Mouse (Mus musculus) intestine, postnatal 0 days (tissue): ENCODE results near the gene Ptms. TPM values are rescaled to one million over a fixed set of nuclear protein-coding genes. Genes with fewer than 3 reads are reported as not detected.
A peak's percentile ranks its signal among the peaks of the same experiment; 100 is the strongest.

ENCODE experiments used
- ATAC-seq: fragments of 200-750 bp; cut with Nextera tagmentation; 2 replicates; pipeline ENCODE4 v1.8.0; 2017; ENCODE audit warnings: mild to moderate bottlenecking, moderate TSS enrichment, moderate library complexity
- H3K27ac ChIP-seq: fragments of 300-500 bp; sonication (generic); 2 replicates; pipeline ENCODE4 v1.5.1; 2014; ENCODE audit warnings: mild to moderate bottlenecking, low read depth, low read length, moderate library complexity
- H3K27me3 ChIP-seq: fragments of 300-500 bp; sonication (generic); replicated peaks from 2 replicates; pipeline ENCODE4 v1.6.1; 2014; ENCODE audit warnings: low read length, mixed read lengths; ENCODE audit not compliant: control insufficient read depth, insufficient read depth
- H3K36me3 ChIP-seq: fragments of 300-500 bp; sonication (generic); 2 replicates; pipeline ENCODE4 v1.6.1; 2014; ENCODE audit warnings: mild to moderate bottlenecking, moderate library complexity; ENCODE audit not compliant: control insufficient read depth, insufficient read depth
- H3K4me1 ChIP-seq: fragments of 300-500 bp; sonication (generic); replicated peaks from 2 replicates; pipeline ENCODE4 v1.6.1; 2014; ENCODE audit warnings: antibody characterized with exemption, low read length, mixed read lengths; ENCODE audit not compliant: control insufficient read depth, insufficient read depth
- H3K4me2 ChIP-seq: fragments of 300-500 bp; sonication (generic); replicated peaks from 2 replicates; pipeline ENCODE4 v1.6.1; 2014; ENCODE audit warnings: low read depth, mild to moderate bottlenecking, moderate library complexity
- H3K4me3 ChIP-seq: fragments of 300-500 bp; sonication (generic); 2 replicates; pipeline ENCODE4 v1.5.1; 2014; ENCODE audit warnings: low read depth, low read length
- H3K9ac ChIP-seq: fragments of 300-500 bp; sonication (generic); 2 replicates; pipeline ENCODE4 v1.6.1; 2014; ENCODE audit warnings: mild to moderate bottlenecking, low read depth, low read length
- H3K9me3 ChIP-seq: fragments of 300-500 bp; sonication (generic); 2 replicates; pipeline ENCODE4 v1.6.1; 2016; ENCODE audit warnings: mixed run types; ENCODE audit not compliant: control insufficient read depth
- CTCF ChIP-seq: sonication (generic); IDR thresholded peaks from 2 replicates; pipeline ENCODE4 v1.5.1; 2016; ENCODE audit warnings: low read depth, mild to moderate bottlenecking, control low read depth, antibody characterized with exemption, moderate library complexity
- WGBS: fragments of 180-500 bp; shearing (Covaris S2); extraction: QIAGEN DNeasy Blood & Tissue Kit; methylation state at CpG from one replicate; pipeline ENCODE4 v1.1.7; 2014; 5-methylcytosine and 5-hydroxymethylcytosine counted together
- polyA plus RNA-seq: library from polyadenylated mRNA; unstranded; fragments of >200 nt; fragmentation: Nextera tagmentation; extraction: Ambion mirVana; gene quantifications from 2 replicates; pipeline ENCODE4 v1.2.1, GENCODE M21; 2015

Ptms gene
- 167 and 169 TPM in 2 replicates for polyA plus RNA-seq

DNA sequence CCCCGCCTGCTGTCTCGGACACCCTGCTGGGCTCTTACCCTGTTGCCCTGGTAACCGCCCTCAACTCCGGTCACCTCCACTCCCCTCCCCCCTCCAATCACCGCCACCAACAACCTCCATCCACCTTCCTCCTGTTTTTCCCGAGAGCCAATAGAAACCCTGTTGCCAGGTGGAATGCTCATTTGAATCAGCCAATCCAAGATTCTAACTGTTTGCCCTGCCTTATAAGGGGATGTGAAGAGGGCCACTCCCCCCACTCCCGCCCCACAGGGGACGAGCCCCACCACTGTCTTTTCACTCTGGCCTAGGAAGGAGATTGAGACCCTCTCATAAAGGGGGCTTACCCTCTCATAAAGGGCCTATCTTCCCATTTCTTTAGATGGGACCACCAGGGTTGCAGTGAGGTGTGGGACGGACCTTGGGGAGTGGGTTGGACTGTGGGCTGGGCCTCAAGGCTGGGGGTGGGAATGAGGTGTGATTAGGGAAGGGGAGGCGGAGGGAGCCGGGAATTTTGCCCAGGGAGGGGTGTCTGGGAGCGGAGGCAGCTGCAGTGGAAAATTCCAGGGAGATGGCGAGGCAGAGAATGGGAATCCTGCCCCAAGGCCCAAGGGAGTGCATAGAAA is at the start of gene Ptms:
Ptms (minus strand) TSS at position 409 of the 623 bp plus-strand sequence.
- H3K4me3 ChIP-seq: peak within 1 kb of the TSS; percentile 25
- no peak within 1 kb of the TSS for H3K9ac ChIP-seq
- H3K4me2 ChIP-seq: peak within 1 kb of the TSS; percentile 86
- ATAC-seq: peak; percentile 48
- H3K36me3 ChIP-seq: 0 out of 2 replicates have a peak, but pooled peaks cover under 1% of the 10 kb centered on the region
- no peaks in the 10 kb centered on the region for H3K9me3 ChIP-seq
- peaks cover 10% of the 10 kb centered on the region for H3K4me1 ChIP-seq
- 3% methylated on average over 13 of the region's 13 CpGs for WGBS
- H3K27me3 ChIP-seq: no peaks in the 10 kb centered on the region
- no peak for TF ChIP-seq CTCF
- H3K27ac ChIP-seq: peak within 1 kb of the TSS; percentile 74

DNA sequence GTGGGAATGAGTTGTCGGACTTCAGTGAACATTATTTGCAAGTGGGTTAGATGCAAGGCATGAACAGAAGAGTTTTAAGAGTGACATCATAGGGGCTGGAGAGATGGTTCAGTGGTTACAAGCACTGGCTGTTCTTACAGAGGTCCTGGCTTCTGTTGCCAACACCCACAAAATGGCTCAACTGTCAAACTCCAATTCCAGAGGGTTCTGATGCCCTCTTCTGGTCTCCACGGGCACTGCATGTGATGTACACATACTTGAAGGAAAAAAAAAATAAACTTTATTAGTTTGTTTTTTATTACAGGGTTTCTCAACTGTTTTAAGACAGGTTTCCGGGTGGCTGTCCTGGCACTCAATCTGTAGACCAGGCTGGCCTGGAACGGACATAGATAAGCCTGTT is 47.9 kb upstream of the Ptms start:
- peak; percentile 72 for TF ChIP-seq CTCF
- H3K27ac ChIP-seq: no peak overlapping the region
- H3K4me3 ChIP-seq: no peak overlapping the region
- no peak overlapping the region for H3K9ac ChIP-seq
- no peaks in the 10 kb centered on the region for H3K27me3 ChIP-seq
- no peaks in the 10 kb centered on the region for H3K36me3 ChIP-seq
- no peaks in the 10 kb centered on the region for H3K9me3 ChIP-seq
- 60% methylated on average over 4 of the region's 4 CpGs for WGBS
- ATAC-seq: no peak
- peaks cover 10% of the 10 kb centered on the region; the same call in 1 of the 2 replicates for H3K4me1 ChIP-seq
- H3K4me2 ChIP-seq: no peak overlapping the region

DNA sequence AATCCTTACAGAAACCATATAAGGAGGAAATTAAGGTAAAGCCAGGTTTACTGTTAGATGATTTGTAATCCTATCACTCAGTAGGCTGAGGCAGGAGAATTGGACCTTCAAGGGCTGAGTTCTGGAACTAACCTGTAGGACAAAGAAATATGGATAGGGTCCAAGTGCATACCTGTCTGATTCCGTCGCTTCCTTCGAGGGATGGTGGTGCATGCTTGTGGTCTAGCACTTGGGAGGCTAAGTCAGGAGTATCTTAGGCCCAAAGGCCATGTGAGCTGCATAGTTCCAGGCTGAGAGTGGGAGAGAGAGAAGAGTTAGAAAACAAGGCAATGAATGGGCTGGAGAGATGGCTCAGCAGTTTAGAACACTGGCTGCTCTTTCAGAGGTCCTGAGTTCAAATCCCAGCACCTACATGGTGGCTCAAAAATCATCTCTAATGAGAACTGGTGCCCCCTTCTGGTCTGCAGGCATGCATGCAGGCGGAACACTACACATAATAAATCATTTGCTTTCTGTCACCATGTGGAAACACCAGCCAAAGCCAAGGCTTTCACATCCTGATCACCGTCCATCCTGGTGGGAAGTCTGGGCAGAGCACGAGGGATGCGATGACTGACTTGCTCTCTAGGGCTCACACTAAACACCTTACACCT is 46.7 kb upstream of the Ptms start:
- Histone ChIP-seq H3K4me3 (peak overlapping the region; percentile 69; the same call in 1 of the 2 replicates), H3K36me3 (no peaks in the 10 kb centered on the region), H3K9me3 (no peaks in the 10 kb centered on the region), H3K27ac (no peak overlapping the region), H3K27me3 (no peaks in the 10 kb centered on the region), H3K9ac (peak overlapping the region; percentile 74; the same call in 1 of the 2 replicates), H3K4me1 (peaks cover 10% of the 10 kb centered on the region; the same call in 1 of the 2 replicates), H3K4me2 (peak overlapping the region; percentile 85)
- 94% methylated on average over 7 of the region's 7 CpGs for WGBS
- ATAC-seq: no peak
- TF ChIP-seq CTCF: peak; percentile 55

- TF ChIP-seq CTCF: no peak
- H3K4me2 ChIP-seq: peak overlapping the region; percentile 85
- no peaks in the 10 kb centered on the region for H3K9me3 ChIP-seq
- peak overlapping the region; percentile 74 for H3K9ac ChIP-seq
- ATAC-seq: no peak
- H3K4me3 ChIP-seq: peak overlapping the region; percentile 69
- H3K27ac ChIP-seq: peak overlapping the region; percentile 93; the same call in 1 of the 2 replicates
- WGBS: 11% methylated on average over 15 of the region's 15 CpGs
- H3K36me3 ChIP-seq: peaks cover 6% of the 10 kb centered on the region
- peaks cover 10% of the 10 kb centered on the region; the same call in 1 of the 2 replicates for H3K4me1 ChIP-seq
- H3K27me3 ChIP-seq: no peaks in the 10 kb centered on the region
These were observed 45.8 kb upstream of the Ptms start for GRCm38 (mm10) chr6:124965747-124966146.

DNA sequence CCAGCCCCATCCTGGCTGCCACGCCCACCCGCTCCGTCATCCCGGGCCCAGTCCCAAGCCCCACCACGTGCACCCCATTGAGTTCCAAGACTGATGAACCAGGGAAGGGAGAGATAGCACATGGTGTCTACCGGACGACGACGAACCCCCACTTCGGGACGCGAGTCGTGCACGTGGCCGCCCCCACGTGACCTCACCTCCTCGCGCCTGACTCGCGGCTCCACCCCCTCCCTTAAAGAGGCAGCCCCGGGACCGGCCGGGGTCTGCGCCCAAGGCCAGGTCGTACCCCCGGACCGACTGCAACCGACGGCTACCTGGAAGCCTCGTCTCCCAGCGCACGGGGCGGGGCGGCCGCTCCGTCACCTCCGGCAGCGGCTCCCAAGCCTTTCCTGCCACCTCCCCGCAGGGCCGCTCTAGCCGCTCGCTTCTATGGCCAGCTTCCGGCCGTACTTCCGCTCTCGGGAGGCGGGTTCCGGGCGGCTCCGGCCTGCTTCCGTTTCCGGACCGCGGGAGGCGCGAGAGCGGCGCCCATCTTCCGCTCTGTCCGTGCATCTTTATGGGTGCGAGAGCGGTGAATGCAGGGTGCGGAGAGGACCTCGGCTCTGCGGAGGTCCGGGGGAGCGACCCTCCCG is 45.3 kb upstream of the Ptms start, which contains the start of gene Cops7a:
Cops7a (minus strand) TSS at position 451 of the 632 bp plus-strand sequence.
- Histone ChIP-seq H3K27ac (peak within 1 kb of the TSS; percentile 93), H3K9ac (peak within 1 kb of the TSS; percentile 74), H3K9me3 (no peaks in the 10 kb centered on the region), H3K4me2 (peak within 1 kb of the TSS; percentile 85), H3K36me3 (peaks cover 10% of the 10 kb centered on the region), H3K27me3 (no peaks in the 10 kb centered on the region), H3K4me3 (peak within 1 kb of the TSS; percentile 69), H3K4me1 (peaks cover 10% of the 10 kb centered on the region; the same call in 1 of the 2 replicates)
- under 1% methylated on average over 67 of the region's 68 CpGs for WGBS
- peak; percentile 93 for ATAC-seq
- peak; percentile 41; the same call in 1 of the 2 replicates for TF ChIP-seq CTCF

- peak; percentile 28 for ATAC-seq
- peaks cover 10% of the 10 kb centered on the region; the same call in 1 of the 2 replicates for H3K4me1 ChIP-seq
These were observed 44.7 kb upstream of the Ptms start for GRCm38 (mm10) chr6:124964638-124965037.

More at GRCm38 (mm10) chr6:124964638-124965037, 44.7 kb upstream of the Ptms start:
- Histone ChIP-seq H3K9ac (peak overlapping the region; percentile 74), H3K9me3 (no peaks in the 10 kb centered on the region), H3K4me3 (peak overlapping the region; percentile 69), H3K36me3 (peaks cover 15% of the 10 kb centered on the region), H3K4me2 (peak overlapping the region; percentile 85), H3K27ac (peak overlapping the region; percentile 93), H3K27me3 (no peaks in the 10 kb centered on the region)
- 23% methylated on average over 16 of the region's 16 CpGs for WGBS
- TF ChIP-seq CTCF: peak; percentile 21; the same call in 1 of the 2 replicates
